Mouse (Mus musculus) MEL (cell line): ENCODE results near the gene Smagp. TPM values are rescaled to one million over a fixed set of nuclear protein-coding genes. Genes with fewer than 3 reads are reported as not detected.
A peak's percentile ranks its signal among the peaks of the same experiment; 100 is the strongest.

Experiments
- DNase-seq: peaks from one replicate; pipeline ENCODE4 v3.0.0; 2011; ENCODE audit warnings: low read depth, low spot score
- H3K27ac ChIP-seq: 2 replicates; pipeline ENCODE4 v1.5.1; 2012; ENCODE audit warnings: low read depth, mild to moderate bottlenecking, control low read depth, low read length, moderate library complexity; ENCODE audit not compliant: control insufficient read depth
- H3K27me3 ChIP-seq, 2 experiments: fragments of 150-350 bp in 1 of 2; sonication (generic) in 1 of 2; 2 replicates each; pipeline ENCODE4 v1.6.1; 2012; ENCODE audit warnings: low read length in 2 of 2, mild to moderate bottlenecking in 2 of 2, improper control_type of control experiment in 1 of 2, moderate library complexity in 1 of 2; ENCODE audit not compliant: insufficient read depth in 2 of 2, control insufficient read depth in 1 of 2
- H3K36me3 ChIP-seq, 2 experiments: 2 replicates each; pipeline ENCODE4 v1.6.1; 2012 to 2014; ENCODE audit warnings: low read length in 2 of 2, improper control_type of control experiment in 1 of 2, inconsistent platforms in 1 of 2, mild to moderate bottlenecking in 1 of 2; ENCODE audit not compliant: insufficient read depth in 2 of 2, control insufficient read depth in 1 of 2
- H3K4me1 ChIP-seq, 2 experiments: fragments of 150-350 bp in 1 of 2; sonication (generic) in 1 of 2; 2 replicates each; pipeline ENCODE4 v1.6.1; 2012; ENCODE audit warnings: low read length in 2 of 2, improper control_type of control experiment in 1 of 2, mild to moderate bottlenecking in 1 of 2; ENCODE audit not compliant: insufficient read depth in 2 of 2, control insufficient read depth in 1 of 2
- H3K4me3 ChIP-seq, 2 experiments: fragments of 150-350 bp in 1 of 2; sonication (generic) in 1 of 2; 2 replicates each; pipeline ENCODE4 v1.5.1; 2012; ENCODE audit warnings: low read depth in 2 of 2, low read length in 2 of 2, mild to moderate bottlenecking in 2 of 2, moderate library complexity in 2 of 2, control low read depth in 1 of 2, improper control_type of control experiment in 1 of 2; ENCODE audit not compliant: control insufficient read depth in 1 of 2, insufficient read depth in 1 of 2
- H3K79me2 ChIP-seq: 2 replicates; pipeline ENCODE4 v1.6.1; 2012; ENCODE audit warnings: mild to moderate bottlenecking, low read length, moderate library complexity; ENCODE audit not compliant: control insufficient read depth, poor library complexity, insufficient read depth
- H3K9ac ChIP-seq: 2 replicates; pipeline ENCODE4 v1.6.1; 2012; ENCODE audit warnings: low read depth, mild to moderate bottlenecking, control low read depth, low read length, moderate library complexity; ENCODE audit not compliant: control insufficient read depth, poor library complexity, severe bottlenecking
- H3K9me3 ChIP-seq: fragments of 150-350 bp; sonication (generic); replicated peaks from 2 replicates; pipeline ENCODE4 v1.6.1; 2012; ENCODE audit warnings: mild to moderate bottlenecking, low read length, improper control_type of control experiment, moderate library complexity; ENCODE audit not compliant: insufficient read depth
- BHLHE40 ChIP-seq: IDR thresholded peaks from 2 replicates; pipeline ENCODE4 v1.6.1; 2012; ENCODE audit warnings: low read depth, mild to moderate bottlenecking, inconsistent platforms, low read length, improper control_type of control experiment, borderline replicate concordance
- CTCF ChIP-seq, 3 experiments: IDR thresholded peaks in 2 of 3; conservative IDR thresholded peaks in 1 of 3; 2 replicates each; pipeline ENCODE4 v1.5.1; 2011 to 2012; ENCODE audit warnings: low read length in 3 of 3, low read depth in 2 of 3, mild to moderate bottlenecking in 2 of 3, improper control_type of control experiment in 1 of 3, inconsistent platforms in 1 of 3, mixed read lengths in 1 of 3, moderate library complexity in 1 of 3; ENCODE audit not compliant: control insufficient read depth in 1 of 3, insufficient read depth in 1 of 3, poor library complexity in 1 of 3, severe bottlenecking in 1 of 3
- E2F4 ChIP-seq: IDR thresholded peaks from 2 replicates; pipeline ENCODE4 v1.6.1; 2011; ENCODE audit warnings: low read depth, low read length, improper control_type of control experiment, borderline replicate concordance
- ELF1 ChIP-seq: IDR thresholded peaks from 2 replicates; pipeline ENCODE4 v1.6.1; 2014; ENCODE audit warnings: low read depth, mild to moderate bottlenecking, inconsistent platforms, low read length, improper control_type of control experiment, moderate library complexity
- ETS1 ChIP-seq: IDR thresholded peaks from 2 replicates; pipeline ENCODE4 v1.6.1; 2012; ENCODE audit warnings: low read depth, mild to moderate bottlenecking, inconsistent platforms, low read length, improper control_type of control experiment, moderate library complexity
- GABPA ChIP-seq: IDR thresholded peaks from 2 replicates; pipeline ENCODE4 v1.6.1; 2012; ENCODE audit warnings: low read depth, mild to moderate bottlenecking, inconsistent platforms, low read length, improper control_type of control experiment, moderate library complexity
- GATA1 ChIP-seq: IDR thresholded peaks from 2 replicates; pipeline ENCODE4 v1.6.1; 2011; ENCODE audit warnings: low read depth, low read length, improper control_type of control experiment
- HCFC1 ChIP-seq: IDR thresholded peaks from 2 replicates; pipeline ENCODE4 v1.6.1; 2012; ENCODE audit warnings: low read depth, mild to moderate bottlenecking, inconsistent platforms, low read length, improper control_type of control experiment, moderate library complexity
- JUND ChIP-seq: IDR thresholded peaks from 2 replicates; pipeline ENCODE4 v1.6.1; 2011; ENCODE audit warnings: low read depth, mild to moderate bottlenecking, improper control_type of control experiment, low read length
- KAT2A ChIP-seq: conservative IDR thresholded peaks from 2 replicates; pipeline ENCODE4 v1.6.1; 2012; ENCODE audit warnings: low read depth, low read length, improper control_type of control experiment, inconsistent platforms
- MAFK ChIP-seq: IDR thresholded peaks from 2 replicates; pipeline ENCODE4 v1.6.1; 2011; ENCODE audit warnings: low read depth, mild to moderate bottlenecking, low read length, improper control_type of control experiment, borderline replicate concordance
- MEF2A ChIP-seq: IDR thresholded peaks from 2 replicates; pipeline ENCODE4 v1.6.1; 2014; ENCODE audit warnings: low read depth, mild to moderate bottlenecking, inconsistent platforms, low read length, improper control_type of control experiment; ENCODE audit not compliant: poor library complexity, insufficient replicate concordance, severe bottlenecking; ENCODE audit errors: extremely low read depth
- MYB ChIP-seq: IDR thresholded peaks from 2 replicates; pipeline ENCODE4 v1.6.1; 2011; ENCODE audit warnings: mild to moderate bottlenecking, low read depth, low read length, improper control_type of control experiment
- MYC ChIP-seq: IDR thresholded peaks from 2 replicates; pipeline ENCODE4 v1.6.1; 2011; ENCODE audit warnings: low read depth, mild to moderate bottlenecking, low read length, improper control_type of control experiment, moderate library complexity
- NELFE ChIP-seq: IDR thresholded peaks from 2 replicates; pipeline ENCODE4 v1.6.1; 2011; ENCODE audit warnings: low read depth, low read length, improper control_type of control experiment
- POLR2AphosphoS5 ChIP-seq: IDR thresholded peaks from 2 replicates; pipeline ENCODE4 v1.6.1; 2012; ENCODE audit warnings: low read depth, borderline replicate concordance, mild to moderate bottlenecking, inconsistent platforms, low read length, moderate library complexity, mixed read lengths
- RCOR1 ChIP-seq: IDR thresholded peaks from 2 replicates; pipeline ENCODE4 v1.6.1; 2012; ENCODE audit warnings: low read depth, mild to moderate bottlenecking, inconsistent platforms, low read length, improper control_type of control experiment
- SIN3A ChIP-seq: IDR thresholded peaks from 2 replicates; pipeline ENCODE4 v1.6.1; 2012; ENCODE audit warnings: low read length, improper control_type of control experiment, inconsistent platforms
- SMC3 ChIP-seq: IDR thresholded peaks from 2 replicates; pipeline ENCODE4 v1.6.1; 2011; ENCODE audit warnings: low read depth, low read length, improper control_type of control experiment
- TCF12 ChIP-seq: IDR thresholded peaks from 2 replicates; pipeline ENCODE4 v1.6.1; 2014; ENCODE audit warnings: low read depth, mild to moderate bottlenecking, inconsistent platforms, low read length, improper control_type of control experiment, moderate library complexity
- UBTF ChIP-seq: IDR thresholded peaks from 2 replicates; pipeline ENCODE4 v1.6.1; 2012; ENCODE audit warnings: low read depth, mild to moderate bottlenecking, inconsistent platforms, low read length, improper control_type of control experiment, moderate library complexity, borderline replicate concordance; ENCODE audit not compliant: insufficient read depth
- USF1 ChIP-seq: IDR thresholded peaks from 2 replicates; pipeline ENCODE4 v1.6.1; 2014; ENCODE audit warnings: low read depth, mild to moderate bottlenecking, inconsistent platforms, low read length, improper control_type of control experiment, moderate library complexity
- USF2 ChIP-seq, 2 experiments: IDR thresholded peaks; 2 replicates each; pipeline ENCODE4 v1.6.1; 2011 to 2012; ENCODE audit warnings: improper control_type of control experiment in 2 of 2, low read length in 2 of 2, borderline replicate concordance in 1 of 2, inconsistent platforms in 1 of 2, low read depth in 1 of 2, mild to moderate bottlenecking in 1 of 2; ENCODE audit not compliant: insufficient read depth in 1 of 2
- ZC3H11A ChIP-seq: IDR thresholded peaks from 2 replicates; pipeline ENCODE4 v1.6.1; 2012; ENCODE audit warnings: low read depth, mild to moderate bottlenecking, inconsistent platforms, low read length, improper control_type of control experiment
- ZMIZ1 ChIP-seq: IDR thresholded peaks from 2 replicates; pipeline ENCODE4 v1.6.1; 2012; ENCODE audit warnings: low read depth, mild to moderate bottlenecking, inconsistent platforms, low read length, improper control_type of control experiment, moderate library complexity
- ZNF384 ChIP-seq: IDR thresholded peaks from 2 replicates; pipeline ENCODE4 v1.6.1; 2012; ENCODE audit warnings: low read depth, mild to moderate bottlenecking, inconsistent platforms, low read length, improper control_type of control experiment
- polyA plus RNA-seq, 2 experiments: library from polyadenylated mRNA; stranded (reverse) in 1 of 2; unstranded in 1 of 2; fragments of >175 nt in 1 of 2; fragments of >200 nt in 1 of 2; gene quantifications; 2 replicates each; pipeline versions ENCODE4 v1.2.1 to v1.2.4; 2012; ENCODE audit warnings: low replicate concordance in 2 of 2, low read depth in 1 of 2; ENCODE audit not compliant: insufficient read length in 2 of 2, insufficient read depth in 1 of 2, missing spikeins in 1 of 2
- total RNA-seq: library from RNA; depleted of rRNA; stranded (reverse); fragments of 300-350 nt; gene quantifications from 2 replicates; pipeline ENCODE4 v1.2.3, GENCODE M21; 2012

The Smagp gene
- total and polyA plus RNA-seq, 3 experiments, result 2.6 to 22.6 TPM; not detected in 1

- no peaks in the 10 kb centered on the region for H3K79me2 ChIP-seq
- no peak for TF ChIP-seq POLR2AphosphoS5
- TF ChIP-seq SIN3A, result no peak
- TF ChIP-seq GATA1, result no peak
- no peak for TF ChIP-seq NELFE
- TF ChIP-seq ZNF384, result 0 out of 2 replicates have a peak, but pooled peaks have one; percentile 2
- DNase-seq, result no peak
- H3K9me3 ChIP-seq, result no peaks in the 10 kb centered on the region
- H3K36me3 ChIP-seq, result peaks cover 0 to 30% of the 10 kb centered on the region in 2 experiments; a peak in 2 of 4 replicates
- H3K27me3 ChIP-seq, result no peaks in the 10 kb centered on the region
- H3K9ac ChIP-seq, result no peak overlapping the region
- no peak overlapping the region for H3K27ac ChIP-seq
- no peaks in the 10 kb centered on the region; a peak in 1 of 4 replicates for H3K4me1 ChIP-seq
- H3K4me3 ChIP-seq, result no peak overlapping the region
Observed at GRCm38 (mm10) chr15:100654271-100654670, 17.5 kb upstream of the Smagp start.

GRCm38 (mm10) chr15:100651610-100652009 is 14.9 kb upstream of the Smagp start:
- no peak for DNase-seq
- Histone ChIP-seq H3K4me1 (no peaks in the 10 kb centered on the region; a peak in 1 of 4 replicates), H3K27ac (no peak overlapping the region), H3K27me3 (no peaks in the 10 kb centered on the region), H3K36me3 (peaks cover 0 to 26% of the 10 kb centered on the region in 2 experiments; a peak in 2 of 4 replicates), H3K9ac (no peak overlapping the region), H3K9me3 (no peaks in the 10 kb centered on the region), H3K79me2 (no peaks in the 10 kb centered on the region), H3K4me3 (no peak overlapping the region)
- TF ChIP-seq USF1 (no peak), E2F4 (no peak), MAFK (no peak), ZNF384 (no peak), ZC3H11A (no peak)

DNA sequence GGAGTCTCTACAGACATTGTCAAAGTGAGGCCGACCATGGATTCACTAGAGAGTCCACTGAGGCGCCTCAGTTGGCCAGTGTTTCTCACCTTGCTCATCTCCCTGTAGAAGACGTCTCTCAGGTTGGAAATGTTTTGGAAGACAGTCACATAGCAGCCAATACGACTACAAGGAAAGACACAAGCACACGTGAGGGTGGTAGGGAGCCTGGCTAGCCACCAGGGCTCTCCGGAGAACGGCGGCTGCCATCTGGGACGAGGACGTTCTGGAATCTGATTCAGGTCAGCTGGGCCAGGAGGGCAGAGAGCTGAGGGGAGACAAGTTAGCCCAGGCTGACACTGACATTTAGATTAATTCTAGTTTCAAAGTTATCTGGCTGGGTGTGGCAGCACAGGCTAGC is 13.4 kb upstream of the Smagp start:
- no peak for DNase-seq
- no peak overlapping the region for H3K27ac ChIP-seq
- TF ChIP-seq KAT2A (no peak), MEF2A (no peak), NELFE (no peak), UBTF (no peak), CTCF (IDR thresholded peaks at IDR 0.05 in 2 of 3, conservative IDR thresholded peaks at IDR 0.05 in 1 of 3; ENCODE audit: control insufficient read depth in 1 of 3, insufficient read depth in 1 of 3, low read depth in 2 of 3, low read length in 3 of 3, poor library complexity in 1 of 3, severe bottlenecking in 1 of 3) (no peak), JUND (no peak), MYC (no peak), BHLHE40 (no peak), ELF1 (no peak), SMC3 (no peak), MYB (no peak), HCFC1 (no peak), USF2 (IDR thresholded peaks at IDR 0.05; ENCODE audit: borderline replicate concordance in 1 of 2, insufficient read depth in 1 of 2, low read depth in 1 of 2, low read length in 2 of 2) (no peak), ZMIZ1 (no peak), TCF12 (no peak), GABPA (no peak), ETS1 (no peak), RCOR1 (no peak)
- no peaks in the 10 kb centered on the region; a peak in 1 of 4 replicates for H3K4me1 ChIP-seq
- no peaks in the 10 kb centered on the region for H3K79me2 ChIP-seq
- H3K9ac ChIP-seq, result no peak overlapping the region
- H3K4me3 ChIP-seq, result no peak overlapping the region
- H3K36me3 ChIP-seq, result peaks cover 0 to 25% of the 10 kb centered on the region in 2 experiments; a peak in 2 of 4 replicates
- H3K9me3 ChIP-seq, result no peaks in the 10 kb centered on the region
- H3K27me3 ChIP-seq, result no peaks in the 10 kb centered on the region
